Mouse (Mus musculus) ES-E14 (cell line): ENCODE results near the gene Fkbp10. TPM values are rescaled to one million over a fixed set of nuclear protein-coding genes. Genes with fewer than 3 reads are reported as not detected.
A peak's percentile ranks its signal among the peaks of the same experiment; 100 is the strongest.

ENCODE experiments used
- DNase-seq: peaks from one replicate; pipeline ENCODE4 v3.0.0-alpha.2; 2013; ENCODE audit warnings: low read depth, low spot score
- H3K27ac ChIP-seq: 2 replicates; pipeline ENCODE4 v1.5.1; 2012; ENCODE audit warnings: low read depth, mild to moderate bottlenecking, low read length, moderate library complexity, mixed read lengths; ENCODE audit not compliant: poor library complexity, insufficient read depth, severe bottlenecking
- H3K36me3 ChIP-seq: 2 replicates; pipeline ENCODE4 v1.6.1; 2012; ENCODE audit warnings: mild to moderate bottlenecking, low read length, moderate library complexity, mixed read lengths; ENCODE audit not compliant: control insufficient read depth, poor library complexity, insufficient read depth, severe bottlenecking
- H3K4me1 ChIP-seq, 2 experiments: fragments of 150-350 bp in 1 of 2; sonication (generic) in 1 of 2; 2 replicates each; pipeline ENCODE4 v1.6.1; 2012; ENCODE audit warnings: low read length in 2 of 2, mild to moderate bottlenecking in 1 of 2, mixed read lengths in 1 of 2; ENCODE audit not compliant: control insufficient read depth in 2 of 2, insufficient read depth in 2 of 2, poor library complexity in 1 of 2
- H3K4me3 ChIP-seq, 2 experiments: fragments of 150-350 bp in 1 of 2; sonication (generic) in 1 of 2; 2 replicates each; pipeline ENCODE4 v1.5.1; 2012; ENCODE audit warnings: low read length in 2 of 2, low read depth in 1 of 2, mild to moderate bottlenecking in 1 of 2, mixed read lengths in 1 of 2; ENCODE audit not compliant: insufficient read depth in 1 of 2, poor library complexity in 1 of 2, severe bottlenecking in 1 of 2
- H3K9ac ChIP-seq: 2 replicates; pipeline ENCODE4 v1.6.1; 2012; ENCODE audit warnings: low read depth, mild to moderate bottlenecking, low read length, mixed read lengths; ENCODE audit not compliant: poor library complexity, insufficient read depth, severe bottlenecking
- H3K9me3 ChIP-seq: fragments of 150-350 bp; sonication (generic); 2 replicates; pipeline ENCODE4 v1.6.1; 2012; ENCODE audit warnings: low read depth, mild to moderate bottlenecking, low read length; ENCODE audit not compliant: control insufficient read depth, insufficient read depth
- CHD2 ChIP-seq: IDR thresholded peaks from 2 replicates; pipeline ENCODE4 v1.6.1; 2014; ENCODE audit warnings: mild to moderate bottlenecking, low read depth, low read length, inconsistent platforms
- HCFC1 ChIP-seq: IDR thresholded peaks from 2 replicates; pipeline ENCODE4 v1.6.1; 2012; ENCODE audit warnings: low read length, inconsistent platforms, borderline replicate concordance; ENCODE audit not compliant: insufficient read depth
- MAFK ChIP-seq: IDR thresholded peaks from 2 replicates; pipeline ENCODE4 v1.6.1; 2014; ENCODE audit warnings: mild to moderate bottlenecking, low read depth, low read length, inconsistent platforms; ENCODE audit not compliant: insufficient read depth
- ZC3H11A ChIP-seq: IDR thresholded peaks from 2 replicates; pipeline ENCODE4 v1.6.1; 2012; ENCODE audit warnings: low read depth, mild to moderate bottlenecking, inconsistent platforms, low read length, borderline replicate concordance
- ZNF384 ChIP-seq: IDR thresholded peaks from 2 replicates; pipeline ENCODE4 v1.6.1; 2012; ENCODE audit warnings: low read depth, low read length, inconsistent platforms
- in situ Hi-C, 2 experiments: fragments of 600-800 bp; cut with MboI; formaldehyde crosslinking; loops; one replicate each; pipeline ENCODE4 v1.15.1; 2025; ENCODE audit warnings: low sequenced_read_pairs in 2 of 2, inconsistent platforms in 1 of 2; ENCODE audit not compliant: unreplicated experiment in 2 of 2
- total RNA-seq: library from RNA; depleted of rRNA; stranded (reverse); fragments of 300-350 nt; gene quantifications from 2 replicates; pipeline ENCODE4 v1.2.3, GENCODE M21; 2012

Fkbp10 gene
- total RNA-seq, 1 experiment: 73.3 TPM

GRCm38 (mm10) chr11:100441797-100442196, 26.3 kb downstream of the Fkbp10 start, which contains the start of the genes Nt5c3b and Klhl10:
Nt5c3b (minus strand) TSS chr11:100441808.
Klhl10 (plus strand) TSS chr11:100441917.
- no peak for DNase-seq
- Histone ChIP-seq H3K9ac (peak within 1 kb of the TSS; percentile 83), H3K9me3 (no peaks in the 10 kb centered on the region), H3K36me3 (no peaks in the 10 kb centered on the region), H3K27ac (no peak within 1 kb of the TSS), H3K4me3 (peak within 1 kb of the TSS; percentile 83 to 91), H3K4me1 (peaks cover 3 to 5% of the 10 kb centered on the region in 2 experiments; a peak in 3 of 4 replicates)
- TF ChIP-seq ZC3H11A (no peak), ZNF384 (no peak)
- in situ Hi-C loops: no loop called here

- DNase-seq: no peak
- H3K36me3 ChIP-seq: no peaks in the 10 kb centered on the region
- no peaks in the 10 kb centered on the region for H3K9me3 ChIP-seq
- no peak overlapping the region for H3K9ac ChIP-seq
- peaks cover 3 to 7% of the 10 kb centered on the region in 2 experiments; a peak in 3 of 4 replicates for H3K4me1 ChIP-seq
- no peak overlapping the region for H3K27ac ChIP-seq
- TF ChIP-seq HCFC1 (no peak), ZC3H11A (no peak), CHD2 (no peak), MAFK (no peak), ZNF384 (no peak)
- in situ Hi-C loops: no loop called here
- no peak overlapping the region for H3K4me3 ChIP-seq
Measured at GRCm38 (mm10) chr11:100442625-100443024, 27.1 kb downstream of the Fkbp10 start.

GRCm38 (mm10) chr11:100457247-100457646, 41.8 kb downstream of the Fkbp10 start:
- H3K4me1 ChIP-seq: peaks cover 0 to 2% of the 10 kb centered on the region in 2 experiments; a peak in 1 of 4 replicates
- no peak overlapping the region for H3K4me3 ChIP-seq
- H3K27ac ChIP-seq: no peak overlapping the region
- no peak for DNase-seq
- no peak overlapping the region for H3K9ac ChIP-seq
- in situ Hi-C loops: no loop called here
- peaks cover 3% of the 10 kb centered on the region for H3K36me3 ChIP-seq
- no peaks in the 10 kb centered on the region for H3K9me3 ChIP-seq
- no peak for TF ChIP-seq CHD2
- TF ChIP-seq ZNF384: no peak
- TF ChIP-seq MAFK: no peak
- TF ChIP-seq HCFC1: no peak
- TF ChIP-seq ZC3H11A: no peak

- TF ChIP-seq ZNF384: no peak
- no peak for TF ChIP-seq CHD2
- no peak for TF ChIP-seq ZC3H11A
- TF ChIP-seq MAFK: no peak
- no peak for TF ChIP-seq HCFC1
- in situ Hi-C loops: no loop called here
- no peak overlapping the region for H3K4me3 ChIP-seq
- no peak overlapping the region for H3K9ac ChIP-seq
- DNase-seq: no peak
- H3K27ac ChIP-seq: no peak overlapping the region
- H3K9me3 ChIP-seq: no peaks in the 10 kb centered on the region
- H3K36me3 ChIP-seq: peaks cover 4% of the 10 kb centered on the region
- H3K4me1 ChIP-seq: peaks cover 0 to 2% of the 10 kb centered on the region in 2 experiments; a peak in 1 of 4 replicates
Measured at GRCm38 (mm10) chr11:100457711-100458110, 42.2 kb downstream of the Fkbp10 start.

GRCm38 (mm10) chr11:100462699-100463098, 47.2 kb downstream of the Fkbp10 start:
- Histone ChIP-seq H3K27ac (no peak overlapping the region; the same call in 1 of the 2 replicates), H3K4me1 (no peaks in the 10 kb centered on the region), H3K4me3 (no peak overlapping the region), H3K9me3 (no peaks in the 10 kb centered on the region), H3K36me3 (peaks cover 13% of the 10 kb centered on the region), H3K9ac (no peak overlapping the region)
- in situ Hi-C loops: no loop called here
- no peak for TF ChIP-seq MAFK
- no peak for TF ChIP-seq HCFC1
- no peak for TF ChIP-seq CHD2
- no peak for TF ChIP-seq ZNF384
- TF ChIP-seq ZC3H11A: no peak
- DNase-seq: no peak
